Mouse (Mus musculus) forebrain, embryonic 16.5 days (tissue): ENCODE data around the gene Hnrnpll. TPM values are rescaled to one million over a fixed set of nuclear protein-coding genes. Genes with fewer than 3 reads are reported as not detected.

Experiments
- ATAC-seq: fragments of 200-750 bp; cut with Nextera tagmentation; 2 replicates; pipeline ENCODE4 v1.8.0; 2017; ENCODE audit warnings: mild to moderate bottlenecking, moderate library complexity
- H3K27ac ChIP-seq: fragments of 300-500 bp; sonication (generic); 2 replicates; pipeline ENCODE4 v1.5.1; 2014; ENCODE audit warnings: low read length, control low read depth
- H3K27me3 ChIP-seq: fragments of 300-500 bp; sonication (generic); replicated peaks from 2 replicates; pipeline ENCODE4 v1.6.1; 2014; ENCODE audit warnings: low read length; ENCODE audit not compliant: control insufficient read depth, insufficient read depth
- H3K36me3 ChIP-seq: fragments of 300-500 bp; sonication (generic); 2 replicates; pipeline ENCODE4 v1.6.1; 2014; ENCODE audit not compliant: control insufficient read depth, insufficient read depth
- H3K4me1 ChIP-seq: fragments of 300-500 bp; sonication (generic); replicated peaks from 2 replicates; pipeline ENCODE4 v1.6.1; 2014; ENCODE audit warnings: low read length; ENCODE audit not compliant: control insufficient read depth, insufficient read depth
- H3K4me2 ChIP-seq: fragments of 300-500 bp; sonication (generic); 2 replicates; pipeline ENCODE4 v1.6.1; 2014; ENCODE audit warnings: mild to moderate bottlenecking, low read length, control low read depth
- H3K4me3 ChIP-seq: fragments of 300-500 bp; sonication (generic); replicated peaks from 2 replicates; pipeline ENCODE4 v1.5.1; 2014; ENCODE audit warnings: mild to moderate bottlenecking, low read length, control low read depth
- H3K9ac ChIP-seq: fragments of 300-500 bp; sonication (generic); replicated peaks from 2 replicates; pipeline ENCODE4 v1.6.1; 2014; ENCODE audit warnings: low read depth, low read length, control low read depth
- H3K9me3 ChIP-seq: fragments of 300-500 bp; sonication (generic); 2 replicates; pipeline ENCODE4 v1.6.1; 2016; ENCODE audit warnings: low read length; ENCODE audit not compliant: control insufficient read depth
- whole genome bisulfite sequencing: fragments of 180-500 bp; shearing (Covaris S2); extraction: QIAGEN DNeasy Blood & Tissue Kit; methylation state at CpG from one replicate; pipeline ENCODE4 v1.1.7; 2014; 5-methylcytosine and 5-hydroxymethylcytosine counted together
- polyA plus RNA-seq: library from polyadenylated mRNA; unstranded; fragments of >200 nt; fragmentation: Nextera tagmentation; extraction: Ambion mirVana; gene quantifications from 2 replicates; pipeline ENCODE4 v1.2.1, GENCODE M21; 2015

Hnrnpll gene
- polyA plus RNA-seq: 66.6 and 77.6 TPM in 2 replicates

- H3K27me3 ChIP-seq: no peaks in the 10 kb centered on the region
- peak; percentile 98 for ATAC-seq
- no peaks in the 10 kb centered on the region for H3K9me3 ChIP-seq
- no peaks in the 10 kb centered on the region for H3K36me3 ChIP-seq
- H3K27ac ChIP-seq: peak within 1 kb of the TSS; percentile 99
- H3K4me3 ChIP-seq: peak within 1 kb of the TSS; percentile 99
- peak within 1 kb of the TSS; percentile 93 for H3K4me2 ChIP-seq
- WGBS: under 1% methylated on average over 66 of the region's 97 CpGs
- H3K4me1 ChIP-seq: peaks cover 30% of the 10 kb centered on the region
- peak within 1 kb of the TSS; percentile 99 for H3K9ac ChIP-seq
These were observed at the start of gene Hnrnpll for GRCm38 (mm10) chr17:80061783-80062619. TSS of gene Hnrnpll (minus strand) at chr17:80062334.

GRCm38 (mm10) chr17:80105348-80105978, 43.3 kb upstream of the Hnrnpll start:
- no peak for ATAC-seq
- no peaks in the 10 kb centered on the region for H3K4me1 ChIP-seq
- 87% methylated on average over 10 of the region's 10 CpGs for WGBS

GRCm38 (mm10) chr17:80099823-80100222, 37.7 kb upstream of the Hnrnpll start:
- H3K27ac ChIP-seq: no peak overlapping the region
- ATAC-seq: no peak
- H3K4me2 ChIP-seq: no peak overlapping the region
- no peaks in the 10 kb centered on the region for H3K36me3 ChIP-seq
- no peak overlapping the region for H3K9ac ChIP-seq
- H3K4me3 ChIP-seq: no peak overlapping the region
- WGBS: 89% methylated on average over 6 of the region's 6 CpGs
- H3K4me1 ChIP-seq: peaks cover 7% of the 10 kb centered on the region
- no peaks in the 10 kb centered on the region for H3K27me3 ChIP-seq
- H3K9me3 ChIP-seq: no peaks in the 10 kb centered on the region

More at GRCm38 (mm10) chr17:80105348-80105978, 43.3 kb upstream of the Hnrnpll start:
- H3K27me3 ChIP-seq: no peaks in the 10 kb centered on the region
- no peaks in the 10 kb centered on the region for H3K9me3 ChIP-seq
- no peak overlapping the region for H3K9ac ChIP-seq
- no peak overlapping the region for H3K27ac ChIP-seq
- no peak overlapping the region for H3K4me3 ChIP-seq
- no peak overlapping the region for H3K4me2 ChIP-seq
- no peaks in the 10 kb centered on the region for H3K36me3 ChIP-seq

- Histone ChIP-seq H3K27me3 (no peaks in the 10 kb centered on the region), H3K36me3 (no peaks in the 10 kb centered on the region), H3K27ac (no peak overlapping the region), H3K4me2 (no peak overlapping the region), H3K9me3 (no peaks in the 10 kb centered on the region), H3K9ac (no peak overlapping the region), H3K4me3 (no peak overlapping the region), H3K4me1 (peaks cover 7% of the 10 kb centered on the region)
- WGBS: 35% methylated on average over 2 of the region's 2 CpGs
- ATAC-seq: no peak
These were observed 35.1 kb upstream of the Hnrnpll start for GRCm38 (mm10) chr17:80097221-80097620.

- H3K9me3 ChIP-seq: no peaks in the 10 kb centered on the region
- ATAC-seq: no peak
- 90% methylated on average over 8 of the region's 8 CpGs for WGBS
- peaks cover 7% of the 10 kb centered on the region for H3K4me1 ChIP-seq
- no peak overlapping the region for H3K4me3 ChIP-seq
- no peak overlapping the region for H3K27ac ChIP-seq
- H3K27me3 ChIP-seq: no peaks in the 10 kb centered on the region
- H3K9ac ChIP-seq: no peak overlapping the region
- no peaks in the 10 kb centered on the region for H3K36me3 ChIP-seq
- H3K4me2 ChIP-seq: no peak overlapping the region
These were observed 34.6 kb upstream of the Hnrnpll start for GRCm38 (mm10) chr17:80096720-80097114.

- Histone ChIP-seq H3K9me3 (no peaks in the 10 kb centered on the region), H3K36me3 (no peaks in the 10 kb centered on the region), H3K4me1 (peaks cover 7% of the 10 kb centered on the region), H3K4me2 (peak overlapping the region; percentile 42), H3K4me3 (no peak overlapping the region), H3K27ac (no peak overlapping the region), H3K27me3 (no peaks in the 10 kb centered on the region), H3K9ac (no peak overlapping the region)
- 11% methylated on average over 20 of the region's 20 CpGs for WGBS
- peak; percentile 82 for ATAC-seq
These were observed 34.0 kb upstream of the Hnrnpll start for GRCm38 (mm10) chr17:80096043-80096719.

GRCm38 (mm10) chr17:80095254-80095899, 33.2 kb upstream of the Hnrnpll start:
- Histone ChIP-seq H3K4me2 (no peak overlapping the region), H3K36me3 (no peaks in the 10 kb centered on the region), H3K4me1 (peaks cover 7% of the 10 kb centered on the region), H3K27me3 (no peaks in the 10 kb centered on the region), H3K4me3 (no peak overlapping the region), H3K9me3 (no peaks in the 10 kb centered on the region), H3K9ac (no peak overlapping the region), H3K27ac (no peak overlapping the region)
- no peak; the same call in 1 of the 2 replicates for ATAC-seq
- WGBS: 81% methylated on average over 9 of the region's 9 CpGs

GRCm38 (mm10) chr17:80091879-80092549, 29.9 kb upstream of the Hnrnpll start:
- Histone ChIP-seq H3K27me3 (no peaks in the 10 kb centered on the region), H3K9ac (no peak overlapping the region), H3K36me3 (no peaks in the 10 kb centered on the region), H3K4me1 (peaks cover 7% of the 10 kb centered on the region), H3K4me3 (no peak overlapping the region), H3K27ac (no peak overlapping the region), H3K4me2 (no peak overlapping the region), H3K9me3 (no peaks in the 10 kb centered on the region)
- WGBS: 36% methylated on average over 6 of the region's 6 CpGs
- no peak for ATAC-seq
